Mouse (Mus musculus) 3T3-L1 (cell line): ENCODE measurements around the gene Olfr583.

Experiments used
- DNase-seq: peaks from one replicate; pipeline ENCODE4 v3.0.0-alpha.2; 2015; ENCODE audit warnings: low read depth, low spot score

Olfr583 gene

DNA sequence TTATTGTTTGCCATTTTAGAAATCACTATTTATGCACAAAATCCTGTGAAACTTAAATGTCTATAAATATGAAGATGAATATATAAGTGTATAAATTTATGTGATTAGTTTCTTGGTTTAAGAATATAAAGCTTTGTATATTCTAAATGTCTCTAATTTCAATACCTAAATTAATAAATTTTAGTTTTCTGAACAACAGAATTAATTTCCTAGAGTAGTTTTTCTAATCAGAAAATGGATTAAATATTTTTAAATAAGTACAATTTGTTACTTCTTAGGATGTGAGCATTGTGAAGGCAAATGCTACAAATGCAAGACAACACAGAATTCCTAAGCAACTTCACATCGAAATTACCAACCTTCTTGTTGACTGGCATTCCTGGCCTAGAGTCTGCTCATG, at the start of gene Olfr583:
Gene Olfr583 (plus strand): TSS at position 301 of the 400 bp plus-strand sequence.
- DNase-seq: no peak

- no peak for DNase-seq
Observed at GRCm38 (mm10) chr7:103037724-103038123, 13.4 kb upstream of the Olfr583 start, which contains the start of gene Olfr582. TSS of gene Olfr582 (plus strand) at chr7:103038024.

DNA sequence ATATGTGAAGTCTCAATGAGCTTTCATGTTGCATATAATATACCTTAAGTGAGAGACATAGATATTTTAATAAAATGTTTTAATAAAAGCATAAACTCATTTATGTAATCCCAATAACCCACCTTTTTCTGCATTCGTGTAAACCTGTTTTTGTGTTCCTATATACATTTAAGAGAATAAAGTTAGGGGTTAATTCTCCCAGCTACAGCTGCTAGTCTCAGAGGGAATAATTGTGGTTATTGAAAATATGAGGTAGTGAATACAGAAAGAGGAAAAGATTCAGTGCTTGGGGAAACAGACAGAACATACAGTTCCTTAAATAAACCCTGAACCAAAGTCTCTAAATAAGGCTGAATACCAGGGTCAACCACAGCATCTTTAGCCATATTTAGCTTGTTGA, 30.5 kb downstream of the Olfr583 start, which contains the start of gene Olfr584:
Gene Olfr584 (plus strand): TSS at position 301 of the 400 bp plus-strand sequence.
- no peak for DNase-seq

- DNase-seq: no peak
Observed at GRCm38 (mm10) chr7:103097420-103097819, 46.3 kb downstream of the Olfr583 start, which contains the start of gene Olfr585. TSS of gene Olfr585 (plus strand) at chr7:103097720.
